Mouse (Mus musculus) gastrocnemius, adult 18-20 months (tissue): ENCODE results near the gene Ccm2l. TPM values are rescaled to one million over a fixed set of nuclear protein-coding genes. Genes with fewer than 3 reads are reported as not detected.

Experiments used
- DNase-seq: peaks from one replicate; pipeline ENCODE4 v3.0.0; 2021; ENCODE audit warnings: low spot score
- total RNA-seq, 2 experiments: library from RNA; stranded (reverse); gene quantifications; 2 replicates each; pipeline ENCODE4 v1.2.3; 2021

Ccm2l gene
- total RNA-seq, 2 experiments from 2014 or later, result 3.3 to 4.1 TPM

DNA sequence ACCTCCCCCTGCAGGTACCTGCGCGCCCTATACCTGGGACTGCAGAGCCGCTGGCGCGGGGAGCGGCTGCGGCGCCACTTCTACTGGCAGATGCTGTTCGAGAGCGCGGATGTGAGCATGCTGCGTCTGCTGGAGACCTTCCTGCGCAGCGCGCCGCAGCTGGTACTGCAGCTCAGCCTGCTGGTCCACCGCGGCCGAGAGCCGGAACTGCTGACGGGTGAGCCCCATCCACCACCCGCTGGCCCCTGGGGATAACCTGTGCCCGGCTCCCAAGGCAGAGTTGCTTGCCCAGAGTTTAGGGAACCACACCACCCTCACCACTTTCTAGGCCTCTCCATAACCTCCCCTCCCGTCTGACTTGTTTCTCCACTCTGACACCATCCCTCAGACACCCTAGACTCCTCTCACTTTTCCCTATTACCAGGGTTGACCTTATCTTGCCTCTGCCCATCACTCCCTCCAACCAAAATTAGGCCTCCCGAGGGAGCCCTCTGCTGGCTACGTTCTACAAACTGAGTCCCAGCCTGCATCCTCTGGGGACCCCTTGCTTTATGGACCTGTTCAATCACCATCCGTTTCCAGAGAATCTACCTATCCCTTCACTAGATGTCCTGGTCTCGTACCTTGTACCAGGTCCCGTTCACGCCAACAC is 12.9 kb upstream of the Ccm2l start:
- DNase-seq, result no peak

GRCm38 (mm10) chr2:153053896-153054295 is 11.9 kb upstream of the Ccm2l start:
- DNase-seq, result no peak

GRCm38 (mm10) chr2:153055270-153055920 is 10.4 kb upstream of the Ccm2l start:
- no peak for DNase-seq

DNA sequence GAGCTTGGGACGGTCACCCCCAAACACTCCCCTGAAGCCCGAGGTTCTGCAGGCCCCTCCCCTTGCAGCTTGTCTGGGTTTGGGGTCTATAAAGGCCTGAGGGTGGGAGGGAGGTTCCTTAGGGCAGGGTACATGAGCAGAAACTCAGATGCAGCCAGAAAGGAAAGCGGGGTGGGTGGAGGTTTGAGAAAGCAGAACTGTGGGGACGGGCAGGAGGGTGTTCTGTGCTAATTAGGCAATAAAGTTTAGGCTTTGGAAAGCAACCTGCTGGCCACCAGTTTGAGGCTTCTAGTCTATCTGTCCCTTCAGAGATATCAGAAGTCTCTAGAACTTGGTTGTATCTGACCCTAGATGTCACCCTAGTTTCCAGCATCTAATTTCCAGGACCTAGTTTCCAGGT is 7.4 kb upstream of the Ccm2l start:
- no peak for DNase-seq

GRCm38 (mm10) chr2:153060216-153060615 is 5.5 kb upstream of the Ccm2l start:
- DNase-seq, result no peak

DNA sequence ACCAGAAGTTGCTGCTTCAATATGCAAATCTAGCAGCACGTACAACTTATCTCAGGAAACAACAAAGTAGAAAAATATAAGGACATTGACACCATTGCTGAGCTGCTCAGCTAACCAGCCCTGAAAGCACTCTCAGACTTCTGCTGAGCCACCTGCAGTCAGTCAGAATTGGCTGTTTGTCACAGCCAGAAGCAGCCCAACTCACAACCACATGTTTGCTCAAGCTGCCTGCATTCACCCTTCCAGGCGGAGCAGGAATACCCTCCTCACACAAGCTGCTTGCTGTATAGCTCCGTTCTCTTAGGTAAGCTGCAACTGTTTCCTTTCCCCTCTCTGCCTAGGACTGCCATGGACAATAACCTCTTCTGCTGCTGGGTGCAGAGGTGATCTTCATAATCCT is 2.4 kb upstream of the Ccm2l start:
- no peak for DNase-seq

DNA sequence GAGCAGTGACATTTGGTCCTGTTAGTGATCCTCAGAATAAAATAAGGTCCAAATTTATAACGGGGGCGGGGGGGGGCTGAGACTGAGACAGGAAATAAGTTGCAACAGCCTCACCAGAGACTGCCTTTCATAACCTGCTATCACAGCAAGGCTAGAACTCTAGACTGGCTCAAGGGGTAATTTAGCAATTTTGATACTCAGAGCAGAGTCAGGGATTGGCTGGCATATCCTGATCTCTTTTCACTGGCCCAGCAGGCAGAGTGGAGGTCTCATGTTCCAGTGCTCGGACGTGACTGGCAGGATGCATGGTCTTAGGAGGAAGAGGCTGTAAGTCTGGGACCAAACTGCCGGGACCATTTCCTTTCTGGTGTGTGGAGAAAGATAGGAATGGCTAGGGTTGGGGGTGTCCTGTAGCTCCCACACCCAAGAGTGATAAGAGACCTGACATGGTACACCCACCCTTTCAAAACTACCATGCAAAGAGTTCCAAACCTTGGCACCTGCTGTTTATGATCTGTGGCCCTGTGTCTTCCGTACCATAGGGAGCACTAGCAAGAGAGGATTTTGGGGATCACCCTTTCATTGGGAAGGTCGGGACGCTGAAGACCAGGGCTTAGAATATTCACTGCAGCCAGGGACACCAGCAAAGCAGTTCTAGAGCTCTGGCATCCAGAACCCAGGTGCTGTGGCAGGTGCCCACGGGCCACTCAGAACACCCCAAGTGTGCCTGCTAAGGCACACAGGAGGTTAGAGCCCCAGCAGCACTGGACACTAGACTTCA is 1.4 kb upstream of the Ccm2l start:
- DNase-seq, result no peak

GRCm38 (mm10) chr2:153066991-153067390 is 1.2 kb downstream of the Ccm2l start:
- DNase-seq, result no peak

- DNase-seq, result no peak
Measured at GRCm38 (mm10) chr2:153070762-153071490, 5.2 kb downstream of the Ccm2l start.

- DNase-seq, result no peak
Measured at GRCm38 (mm10) chr2:153071491-153072184, 5.9 kb downstream of the Ccm2l start.

- no peak for DNase-seq
Measured at GRCm38 (mm10) chr2:153074651-153075050, 8.9 kb downstream of the Ccm2l start.

DNA sequence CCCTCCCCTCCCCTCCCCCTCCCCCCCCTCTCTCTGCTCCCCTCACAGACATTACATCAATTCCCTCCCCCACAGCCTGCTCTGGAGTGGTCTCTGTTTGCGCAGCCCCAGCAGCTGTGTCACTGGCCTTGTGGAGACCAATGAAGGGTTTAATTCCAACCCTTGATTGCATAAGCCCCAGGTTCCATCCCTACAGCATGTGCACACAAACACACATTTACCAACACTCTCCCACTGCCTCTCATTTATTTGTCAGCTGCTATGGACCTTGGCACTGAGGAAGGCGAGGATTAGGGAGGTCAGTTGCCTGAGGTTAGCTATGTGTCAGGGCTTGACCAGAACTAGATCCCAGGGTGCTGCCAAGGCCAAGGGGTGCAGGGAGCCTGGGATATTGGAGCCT is 10.2 kb downstream of the Ccm2l start:
- no peak for DNase-seq

DNA sequence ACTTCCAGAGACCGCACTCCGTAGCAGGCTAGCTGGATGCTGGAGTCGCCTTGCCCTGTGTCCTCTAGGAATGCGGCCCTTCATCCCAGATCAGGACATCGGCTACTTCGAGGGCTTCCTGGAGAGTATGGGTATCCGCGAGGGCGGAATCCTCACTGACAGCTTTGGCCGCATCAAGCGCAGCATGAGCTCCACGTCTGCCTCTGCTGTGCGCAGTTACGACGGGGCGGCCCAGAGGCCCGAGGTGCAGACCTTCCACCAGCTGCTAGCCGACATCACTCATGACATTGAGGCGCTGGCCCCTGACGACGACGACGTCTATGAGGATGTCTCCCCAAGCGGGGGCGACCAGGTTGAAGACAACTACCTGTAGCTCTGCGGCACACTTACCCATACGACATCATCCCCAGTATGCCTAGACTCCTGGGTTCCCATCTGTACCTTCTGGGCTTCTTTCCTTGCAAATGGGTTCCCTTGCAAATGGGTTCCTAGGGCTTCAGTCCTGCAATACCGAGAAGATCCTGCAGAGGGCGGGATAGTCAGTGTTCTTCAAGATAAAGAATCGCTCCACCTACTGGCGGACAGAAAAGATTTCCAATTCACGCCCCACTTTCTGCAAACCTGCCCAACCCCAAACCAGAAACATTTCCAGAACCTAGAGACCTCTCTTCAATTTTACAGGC is 15.2 kb downstream of the Ccm2l start:
- DNase-seq, result peak; percentile 75

DNA sequence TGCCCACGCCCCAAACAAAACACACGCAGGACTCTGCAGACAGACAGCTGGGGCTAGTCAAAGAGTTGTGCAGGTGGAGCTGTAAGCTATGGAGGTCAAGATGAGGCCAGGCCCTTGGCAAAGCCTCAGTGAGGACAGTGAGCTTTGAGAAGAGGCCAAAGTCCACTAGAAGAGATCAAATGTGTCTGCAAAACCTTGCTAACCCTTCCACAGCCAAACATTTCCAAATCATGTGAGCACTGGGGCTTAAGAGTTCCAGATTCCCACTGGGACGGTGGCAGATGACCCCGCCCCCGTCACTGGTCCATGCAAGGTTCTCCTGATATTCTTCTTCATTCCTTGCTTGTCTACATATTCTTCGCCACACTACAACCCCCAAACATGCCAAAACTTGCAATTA is 16.1 kb downstream of the Ccm2l start:
- no peak for DNase-seq

GRCm38 (mm10) chr2:153083275-153083674 is 17.5 kb downstream of the Ccm2l start:
- DNase-seq, result no peak

DNA sequence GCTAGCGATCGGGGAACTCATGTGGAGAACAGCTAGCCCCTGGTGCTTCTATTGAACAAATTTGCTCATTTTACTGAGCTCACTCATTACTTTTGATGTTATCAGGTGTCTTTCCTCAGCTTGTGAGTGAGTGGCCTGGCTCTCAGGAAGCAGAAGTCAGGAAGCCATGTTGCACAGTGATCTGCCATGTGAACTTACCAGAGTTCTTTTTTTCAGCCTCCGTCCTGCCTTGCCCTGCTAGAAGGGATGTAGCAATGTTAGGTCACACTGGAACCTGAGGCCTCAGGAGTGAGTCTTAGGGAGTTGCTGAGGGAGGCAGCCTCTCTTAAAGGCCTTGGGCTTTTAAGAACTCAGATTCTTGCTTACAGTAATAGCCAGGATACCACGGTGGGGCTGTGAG is 18.1 kb downstream of the Ccm2l start:
- DNase-seq, result no peak

DNA sequence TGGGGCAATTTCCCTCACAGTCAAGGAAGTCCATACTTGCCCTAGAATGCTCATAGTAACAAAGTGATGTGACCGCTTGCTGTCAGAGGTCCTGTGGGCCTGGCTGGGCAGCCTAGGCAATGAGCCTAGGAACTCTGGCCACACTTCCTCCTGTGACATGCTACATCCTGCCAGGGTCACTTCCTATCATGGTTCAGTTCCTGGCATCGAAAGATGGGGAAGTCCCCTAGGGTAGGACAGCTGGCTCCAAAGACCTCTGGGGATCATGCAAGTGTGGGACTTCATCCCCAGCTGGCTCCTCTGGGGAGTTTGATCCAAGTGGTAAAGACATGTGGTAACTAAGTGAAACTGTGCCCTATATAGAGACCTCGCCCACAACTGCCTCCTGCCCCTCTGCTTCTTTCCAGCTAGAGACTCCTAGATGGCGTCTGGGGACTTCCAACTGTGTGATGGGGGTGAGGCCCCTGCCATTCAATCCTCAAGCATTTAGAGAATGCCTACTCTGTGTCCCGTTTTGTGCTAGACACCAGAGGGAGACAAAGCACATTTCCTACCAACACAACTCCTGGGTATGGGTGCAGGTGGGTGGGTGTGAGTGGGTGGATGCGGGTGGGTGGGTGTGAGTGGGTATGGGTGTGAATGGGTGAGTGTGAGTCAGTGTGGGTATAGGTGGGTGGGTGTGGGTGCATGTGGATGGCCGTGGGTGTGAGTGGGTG is 18.7 kb downstream of the Ccm2l start:
- no peak for DNase-seq

GRCm38 (mm10) chr2:153085556-153085955 is 19.8 kb downstream of the Ccm2l start:
- DNase-seq, result no peak

DNA sequence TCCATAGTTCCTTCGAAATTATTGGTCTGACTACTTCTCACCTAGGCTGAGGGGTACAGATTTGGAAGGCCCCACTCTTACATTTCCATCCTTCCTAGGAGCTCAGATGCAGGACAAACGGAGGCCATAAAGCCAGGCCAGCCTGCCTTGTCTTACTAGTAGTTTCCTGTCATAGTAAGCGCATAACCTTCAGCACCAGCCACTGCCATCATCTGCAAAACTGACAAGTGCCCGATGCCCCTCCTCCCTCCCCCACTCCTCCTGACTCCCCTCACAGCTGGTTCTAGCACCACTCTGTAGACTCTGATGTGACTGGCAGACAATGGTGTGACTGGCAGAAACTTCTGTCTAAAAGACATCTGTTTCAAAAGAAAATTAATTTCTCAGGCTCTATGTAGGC is 20.4 kb downstream of the Ccm2l start:
- no peak for DNase-seq

- no peak for DNase-seq
Measured at GRCm38 (mm10) chr2:153087091-153087490, 21.3 kb downstream of the Ccm2l start.
